Mouse (Mus musculus) left cerebral cortex, adult 9 months (tissue): ENCODE results near the gene Srrm4.

Experiments used
- DNase-seq, 2 experiments: peaks; one replicate each; pipeline ENCODE4 v3.0.0; 2022; ENCODE audit warnings: low spot score in 2 of 2

The Srrm4 gene

GRCm38 (mm10) chr5:116490826-116491225 is 100.8 kb downstream of the Srrm4 start:
- no peak for DNase-seq

- DNase-seq, result no peak
Observed at GRCm38 (mm10) chr5:116489621-116490020, 102.0 kb downstream of the Srrm4 start.

GRCm38 (mm10) chr5:116486135-116486534 is 105.5 kb downstream of the Srrm4 start:
- DNase-seq, result no peak

GRCm38 (mm10) chr5:116485069-116485468 is 106.5 kb downstream of the Srrm4 start:
- DNase-seq, result no peak

- no peak for DNase-seq
Observed at GRCm38 (mm10) chr5:116484236-116484635, 107.4 kb downstream of the Srrm4 start.

GRCm38 (mm10) chr5:116478607-116479371 is 112.8 kb downstream of the Srrm4 start:
- DNase-seq, result no peak

- DNase-seq, result no peak
Observed at GRCm38 (mm10) chr5:116476006-116476405, 115.6 kb downstream of the Srrm4 start.

- no peak for DNase-seq
Observed at GRCm38 (mm10) chr5:116461354-116462042, 130.1 kb downstream of the Srrm4 start.

GRCm38 (mm10) chr5:116459970-116460369 is 131.6 kb downstream of the Srrm4 start:
- DNase-seq, result peak in 1 of 2 experiments; percentile 56

- DNase-seq, result no peak
Observed at GRCm38 (mm10) chr5:116457791-116458190, 133.8 kb downstream of the Srrm4 start.

- no peak for DNase-seq
Observed at GRCm38 (mm10) chr5:116456796-116457515, 134.7 kb downstream of the Srrm4 start.

GRCm38 (mm10) chr5:116453401-116453851 is 138.2 kb downstream of the Srrm4 start:
- peak in 1 of 2 experiments; percentile 39 for DNase-seq

- no peak for DNase-seq
Observed at GRCm38 (mm10) chr5:116450901-116451300, 140.7 kb downstream of the Srrm4 start.

- DNase-seq, result no peak
Observed at GRCm38 (mm10) chr5:116449522-116450225, 141.9 kb downstream of the Srrm4 start.

GRCm38 (mm10) chr5:116448409-116449191 is 143.0 kb downstream of the Srrm4 start:
- no peak for DNase-seq

GRCm38 (mm10) chr5:116447821-116448350 is 143.7 kb downstream of the Srrm4 start:
- DNase-seq, result no peak

- peak; percentile 35 to 75 for DNase-seq
Observed at GRCm38 (mm10) chr5:116446552-116446951, 145.1 kb downstream of the Srrm4 start.

- DNase-seq, result no peak
Observed at GRCm38 (mm10) chr5:116445634-116446367, 145.8 kb downstream of the Srrm4 start.

- no peak for DNase-seq
Observed at GRCm38 (mm10) chr5:116444517-116444916, 147.1 kb downstream of the Srrm4 start.

- DNase-seq, result peak in 1 of 2 experiments; percentile 69
Observed at GRCm38 (mm10) chr5:116443459-116443940, 148.1 kb downstream of the Srrm4 start.
